Mouse (Mus musculus): ENCODE measurements around the gene Lcn2.
A peak's percentile ranks its signal among the peaks of the same experiment; 100 is the strongest.
"Not testable (repeated sequence)": the region's sequence is repeated elsewhere in the genome, so short reads cannot be mapped to it uniquely, and the experiment has no call there.

The Lcn2 gene

GRCm38 (mm10) chr2:32363376-32364106, 24.5 kb downstream of the Lcn2 start:
- DNase-seq, result no peak

GRCm38 (mm10) chr2:32362817-32363340, 25.2 kb downstream of the Lcn2 start:
- DNase-seq, result peak; percentile 91

GRCm38 (mm10) chr2:32362274-32362673, 25.8 kb downstream of the Lcn2 start:
- not testable (repeated sequence) for DNase-seq

- peak; percentile 81 for DNase-seq
These were observed 26.6 kb downstream of the Lcn2 start for GRCm38 (mm10) chr2:32361437-32361836.

- peak; percentile 91 for DNase-seq
These were observed 27.3 kb downstream of the Lcn2 start for GRCm38 (mm10) chr2:32360741-32361140.

GRCm38 (mm10) chr2:32358381-32358780, 29.7 kb downstream of the Lcn2 start:
- DNase-seq, result no peak

- DNase-seq, result no peak
These were observed 30.3 kb downstream of the Lcn2 start for GRCm38 (mm10) chr2:32357710-32358109.

- no peak for DNase-seq
These were observed 31.8 kb downstream of the Lcn2 start for GRCm38 (mm10) chr2:32356216-32356615.

- DNase-seq, result no peak
These were observed 33.6 kb downstream of the Lcn2 start for GRCm38 (mm10) chr2:32354336-32354895.

- DNase-seq, result no peak
These were observed 34.2 kb downstream of the Lcn2 start for GRCm38 (mm10) chr2:32353836-32354235.

- peak; percentile 93 for DNase-seq
These were observed 35.0 kb downstream of the Lcn2 start, which contains the start of gene Dnm1 for GRCm38 (mm10) chr2:32353007-32353542. TSS of gene Dnm1 (minus strand) at chr2:32353338.

- peak; percentile 74 for DNase-seq
These were observed 35.7 kb downstream of the Lcn2 start, which contains the start of gene Ciz1 for GRCm38 (mm10) chr2:32352151-32353006. TSS of gene Ciz1 (plus strand) at chr2:32352327.

GRCm38 (mm10) chr2:32351471-32351961, 36.5 kb downstream of the Lcn2 start:
- peak; percentile 69 for DNase-seq

GRCm38 (mm10) chr2:32350471-32351051, 37.5 kb downstream of the Lcn2 start:
- no peak for DNase-seq

- peak; percentile 75 for DNase-seq
These were observed 38.3 kb downstream of the Lcn2 start for GRCm38 (mm10) chr2:32349625-32350255.

- DNase-seq, result peak; percentile 81
These were observed 39.7 kb downstream of the Lcn2 start for GRCm38 (mm10) chr2:32348311-32348710.

GRCm38 (mm10) chr2:32347019-32347418, 41.0 kb downstream of the Lcn2 start:
- DNase-seq, result no peak

- DNase-seq, result no peak
These were observed 43.3 kb downstream of the Lcn2 start for GRCm38 (mm10) chr2:32344598-32345321.

- peak; percentile 81 for DNase-seq
These were observed 44.0 kb downstream of the Lcn2 start for GRCm38 (mm10) chr2:32344056-32344455.

- no peak for DNase-seq
These were observed 44.7 kb downstream of the Lcn2 start for GRCm38 (mm10) chr2:32343351-32343671.

Measured in right cerebral cortex, adult 18-20 months (tissue).